ENCODE assay signal across 21 mouse cellular contexts in the genomic region with DNA sequence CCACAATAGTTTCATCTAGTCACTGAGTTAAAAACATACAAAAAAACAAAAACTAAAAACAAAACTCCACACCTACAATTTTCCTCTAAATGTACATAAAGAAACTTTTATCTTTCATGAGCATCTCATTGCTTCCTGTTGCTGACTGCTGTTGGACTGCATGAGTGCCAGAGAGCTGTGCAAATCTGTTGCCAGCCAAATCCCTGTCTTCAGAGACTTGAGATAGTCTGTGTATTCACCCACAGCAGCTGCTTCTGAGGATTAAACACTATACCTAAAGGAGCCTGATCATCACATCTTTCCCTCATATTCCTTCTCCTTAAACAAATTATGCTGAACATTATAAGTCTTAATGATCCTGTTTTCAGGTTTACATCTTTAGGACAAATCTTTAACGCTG.
"Had no signal": no experiment of that assay in that cellular context is flagged by ENCODE, and none has a peak within 500 bp of the region (broad histone marks: within the 10 kb centered on the region; RNA-seq: fewer than 3 reads in every experiment).

No protein-coding gene starts in this region.

- ATAC-seq: liver, embryonic 12.5 days; midbrain, embryonic 13.5 days had no signal

- H3K36me3 ChIP-seq: limb, embryonic 10.5 days; limb, embryonic 13.5 days; liver, embryonic 12.5 days; liver, embryonic 15.5 days; lung, embryonic 15.5 days; midbrain, embryonic 10.5 days; midbrain, embryonic 13.5 days; neural tube, embryonic 12.5 days; neural tube, embryonic 15.5 days had no signal

- H3K27ac ChIP-seq: limb, embryonic 10.5 days; limb, embryonic 13.5 days; liver, embryonic 12.5 days; liver, embryonic 15.5 days; lung, embryonic 15.5 days; midbrain, embryonic 10.5 days; midbrain, embryonic 13.5 days; neural tube, embryonic 12.5 days; neural tube, embryonic 15.5 days had no signal

- H3K9ac ChIP-seq: limb, embryonic 13.5 days; liver, embryonic 12.5 days; liver, embryonic 15.5 days; lung, embryonic 15.5 days; midbrain, embryonic 13.5 days; neural tube, embryonic 12.5 days; neural tube, embryonic 15.5 days had no signal

- H3K9me3 ChIP-seq: limb, embryonic 10.5 days; limb, embryonic 13.5 days; liver, embryonic 12.5 days; liver, embryonic 15.5 days; lung, embryonic 15.5 days; megakaryocyte, embryonic 14.5 days; midbrain, embryonic 10.5 days; midbrain, embryonic 13.5 days; neural tube, embryonic 12.5 days; neural tube, embryonic 15.5 days had no signal

- DNase-seq: kidney, adult 18-20 months; kidney, adult 9 months; kidney, postnatal 14 days; kidney, postnatal 4 days; liver; lung, adult 18-20 months; lung, postnatal 10 days; lung, postnatal 36 days; retina, postnatal 1 day; thymus, adult 18-20 months; thymus, postnatal 4 days had no signal

- H3K27me3 ChIP-seq: limb, embryonic 13.5 days; liver, embryonic 12.5 days; liver, embryonic 15.5 days; lung, embryonic 15.5 days; megakaryocyte, embryonic 14.5 days; midbrain, embryonic 13.5 days; neural tube, embryonic 12.5 days; neural tube, embryonic 15.5 days had no signal

- H3K4me1 ChIP-seq: limb, embryonic 10.5 days; limb, embryonic 13.5 days; liver, embryonic 12.5 days; liver, embryonic 15.5 days; lung, embryonic 15.5 days; megakaryocyte, embryonic 14.5 days; midbrain, embryonic 10.5 days; midbrain, embryonic 13.5 days; neural tube, embryonic 12.5 days; neural tube, embryonic 15.5 days had no signal

- H3K4me3 ChIP-seq: limb, embryonic 10.5 days; limb, embryonic 13.5 days; liver, embryonic 12.5 days; liver, embryonic 15.5 days; lung, embryonic 15.5 days; megakaryocyte, embryonic 14.5 days; midbrain, embryonic 10.5 days; midbrain, embryonic 13.5 days; neural tube, embryonic 12.5 days; neural tube, embryonic 15.5 days had no signal

- H3K4me2 ChIP-seq: limb, embryonic 13.5 days; liver, embryonic 12.5 days; liver, embryonic 15.5 days; lung, embryonic 15.5 days; midbrain, embryonic 13.5 days; neural tube, embryonic 12.5 days; neural tube, embryonic 15.5 days had no signal
